Mouse (Mus musculus) embryo, embryonic 11 days (tissue): ENCODE measurements around the gene C77080.

ENCODE experiments used
- DNase-seq: peaks from one replicate; pipeline ENCODE4 v3.0.0-alpha.2; 2015

C77080 gene

GRCm38 (mm10) chr4:129266821-129267220 is 5.6 kb upstream of the C77080 start:
- peak; percentile 33 for DNase-seq

GRCm38 (mm10) chr4:129266191-129266590 is 5.0 kb upstream of the C77080 start:
- DNase-seq: no peak

GRCm38 (mm10) chr4:129263225-129264021 is 2.2 kb upstream of the C77080 start:
- peak; percentile 75 for DNase-seq

GRCm38 (mm10) chr4:129260678-129261077 is 526 bp downstream of the C77080 start:
- peak; percentile 16 for DNase-seq

- DNase-seq: no peak
Measured at GRCm38 (mm10) chr4:129259101-129259500, 2.1 kb downstream of the C77080 start.

- DNase-seq: peak; percentile 55
Measured at GRCm38 (mm10) chr4:129256450-129257380, 4.5 kb downstream of the C77080 start.

GRCm38 (mm10) chr4:129254571-129254970 is 6.6 kb downstream of the C77080 start:
- no peak for DNase-seq

- DNase-seq: no peak
Measured at GRCm38 (mm10) chr4:129252492-129252891, 8.7 kb downstream of the C77080 start.

GRCm38 (mm10) chr4:129251482-129252125 is 9.6 kb downstream of the C77080 start:
- peak; percentile 71 for DNase-seq

GRCm38 (mm10) chr4:129250759-129251481 is 10.3 kb downstream of the C77080 start:
- DNase-seq: no peak

- DNase-seq: no peak
Measured at GRCm38 (mm10) chr4:129249288-129249687, 11.9 kb downstream of the C77080 start.

- peak; percentile 52 for DNase-seq
Measured at GRCm38 (mm10) chr4:129248243-129248767, 12.9 kb downstream of the C77080 start.

- DNase-seq: peak; percentile 64
Measured at GRCm38 (mm10) chr4:129247381-129248242, 13.6 kb downstream of the C77080 start.

GRCm38 (mm10) chr4:129246360-129247301 is 14.6 kb downstream of the C77080 start:
- no peak for DNase-seq

- no peak for DNase-seq
Measured at GRCm38 (mm10) chr4:129244802-129245201, 16.4 kb downstream of the C77080 start.

- DNase-seq: peak; percentile 53
Measured at GRCm38 (mm10) chr4:129242761-129243160, 18.4 kb downstream of the C77080 start.

- DNase-seq: peak; percentile 27
Measured at GRCm38 (mm10) chr4:129242327-129242726, 18.9 kb downstream of the C77080 start.

- no peak for DNase-seq
Measured at GRCm38 (mm10) chr4:129241898-129242297, 19.3 kb downstream of the C77080 start.

GRCm38 (mm10) chr4:129239075-129239474 is 22.1 kb downstream of the C77080 start:
- DNase-seq: peak; percentile 94

GRCm38 (mm10) chr4:129238579-129239016 is 22.6 kb downstream of the C77080 start:
- no peak for DNase-seq
